In genomic region chr6:100223435-100223834, GRCm38 (mm10) we compare ENCODE assay signal across 12 mouse cellular contexts.
"Had no signal": no experiment of that assay in that cellular context is flagged by ENCODE, and none has a peak within 500 bp of the region (broad histone marks: within the 10 kb centered on the region; RNA-seq: fewer than 3 reads in every experiment).

No protein-coding gene starts in this region.

- DNase-seq: gastrocnemius, postnatal 14 days; gastrocnemius, postnatal 36 days; heart, adult 2 months; kidney, adult 11 months; kidney, adult 2 months; kidney, adult 9 months; kidney, postnatal 14 days; kidney, postnatal 36 days; layer of hippocampus, adult 9-11 months; layer of hippocampus, postnatal 36 days; liver; liver, embryonic 13.5 days had no signal
